9 mouse cellular contexts compared by ENCODE assay signal in the genomic region with DNA sequence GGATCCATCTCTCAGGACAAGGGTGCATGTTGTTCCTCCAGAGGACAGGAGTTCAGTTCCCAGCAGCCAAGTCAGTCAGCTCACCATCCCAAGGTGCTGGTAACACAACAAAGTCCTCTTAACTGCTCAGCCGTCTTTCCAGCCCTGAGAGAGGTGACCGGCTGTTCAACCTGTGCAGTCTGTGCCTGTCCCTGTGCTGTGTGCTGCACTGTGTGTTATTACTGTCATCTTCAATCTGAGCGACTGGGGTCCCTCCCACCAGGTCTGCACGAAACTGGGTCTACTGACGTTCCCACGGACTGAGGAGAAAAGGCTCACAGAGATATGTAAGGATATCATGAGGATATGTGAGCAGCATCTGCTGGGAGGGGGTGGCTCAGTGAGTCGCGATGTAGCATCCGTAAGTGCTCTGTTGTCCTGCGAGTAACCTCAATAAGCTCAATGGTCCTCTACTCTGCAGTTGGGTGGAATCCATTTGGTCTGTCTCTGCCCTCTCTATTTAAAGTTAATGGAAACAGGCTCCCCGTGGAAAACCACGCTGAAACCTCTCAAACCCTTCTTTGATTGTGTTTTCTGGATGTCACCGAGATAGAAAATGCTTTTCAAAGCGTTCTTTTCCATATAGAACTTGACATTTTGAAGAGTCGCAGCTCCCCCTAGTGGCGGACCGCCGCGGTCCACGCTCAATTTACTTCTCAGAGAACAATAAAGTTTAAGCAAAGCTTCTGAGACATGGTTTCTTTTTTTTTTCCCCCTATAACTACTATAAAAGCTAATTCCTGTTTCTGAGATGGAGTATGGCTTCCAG.
DNase-seq lines count a peak whose midpoint lies in the region; ATAC-seq and TF ChIP-seq lines count a peak whose summit lies in the region.
"Had no signal": no experiment of that assay in that cellular context is flagged by ENCODE, and none has a peak within 500 bp of the region (broad histone marks: within the 10 kb centered on the region; RNA-seq: fewer than 3 reads in every experiment).

No protein-coding gene starts in this region.

- no peaks in the 10 kb centered on the region for H3K9me3 ChIP-seq in hindbrain, embryonic 13.5 days
- H3K9me3 ChIP-seq in midbrain, embryonic 12.5 days: no peaks in the 10 kb centered on the region
- H3K9me3 ChIP-seq in stomach, postnatal 0 days (ENCODE audit: control insufficient read depth, low read length): no peaks in the 10 kb centered on the region

- H3K4me2 ChIP-seq in hindbrain, embryonic 13.5 days: peak overlapping the region; percentile 44
- peak overlapping the region; percentile 38 for H3K4me2 ChIP-seq in midbrain, embryonic 12.5 days (replicated peaks)
- peak overlapping the region; percentile 37 for H3K4me2 ChIP-seq in stomach, postnatal 0 days (replicated peaks; ENCODE audit: low read depth)

- TF ChIP-seq CTCF in bone marrow macrophage, adult 2 months (IDR thresholded peaks at IDR 0.05; ENCODE audit: low read depth, low read length): peak; percentile 95
- TF ChIP-seq CTCF in embryonic fibroblast, embryonic 13.5 days (IDR thresholded peaks at IDR 0.05; ENCODE audit: borderline replicate concordance, insufficient read depth, low read length): peak; percentile 53
- TF ChIP-seq CTCF in stomach, postnatal 0 days (IDR thresholded peaks at IDR 0.05; ENCODE audit: low read depth): peak; percentile 85

- no peak for TF ChIP-seq POLR2A in bone marrow macrophage, adult 2 months (IDR thresholded peaks at IDR 0.05; ENCODE audit: borderline replicate concordance, low read depth, low read length)
- TF ChIP-seq POLR2A in embryonic fibroblast, embryonic 13.5 days (IDR thresholded peaks at IDR 0.05; ENCODE audit: low read depth, low read length): no peak

- H3K4me3 ChIP-seq in bone marrow macrophage, adult 2 months (ENCODE audit: insufficient read depth, low read length): no peak overlapping the region
- no peak overlapping the region for H3K4me3 ChIP-seq in embryonic fibroblast, embryonic 13.5 days (ENCODE audit: insufficient read depth, low read length)
- H3K4me3 ChIP-seq in hindbrain, embryonic 13.5 days: peak overlapping the region; percentile 22
- H3K4me3 ChIP-seq in midbrain, embryonic 12.5 days: no peak overlapping the region
- no peak overlapping the region for H3K4me3 ChIP-seq in stomach, postnatal 0 days (ENCODE audit: low read depth, low read length)
- H3K4me3 ChIP-seq: erythroblast, embryonic 14.5 days had no signal

- no peaks in the 10 kb centered on the region for H3K36me3 ChIP-seq in hindbrain, embryonic 13.5 days
- no peaks in the 10 kb centered on the region for H3K36me3 ChIP-seq in midbrain, embryonic 12.5 days
- H3K36me3 ChIP-seq in stomach, postnatal 0 days (ENCODE audit: control insufficient read depth, insufficient read depth, low read length): no peaks in the 10 kb centered on the region

- no peak for TF ChIP-seq EP300 in stomach, postnatal 0 days (optimal IDR thresholded peaks at IDR 0.05)

- DNase-seq in kidney, adult 18-20 months: peak; percentile 37
- no peak for DNase-seq in kidney, adult 11 months
- peak; percentile 56 to 70 for DNase-seq in left cerebral cortex, postnatal 10 days (ENCODE audit: extremely low spot score in 1 of 2, low spot score in 2 of 2)
- peak; percentile 67 for DNase-seq in stomach, postnatal 0 days (ENCODE audit: low spot score)

- H3K9ac ChIP-seq in hindbrain, embryonic 13.5 days: peak overlapping the region; percentile 9; the same call in 1 of the 2 replicates
- no peak overlapping the region for H3K9ac ChIP-seq in midbrain, embryonic 12.5 days (replicated peaks)
- H3K9ac ChIP-seq in stomach, postnatal 0 days (ENCODE audit: low read length): no peak overlapping the region

- ATAC-seq in hindbrain, embryonic 13.5 days (ENCODE audit: low FRiP score): peak; percentile 81
- ATAC-seq in midbrain, embryonic 12.5 days (ENCODE audit: low FRiP score, low read depth): peak; percentile 47; the same call in 1 of the 2 replicates
- ATAC-seq in stomach, postnatal 0 days (ENCODE audit: low FRiP score, low TSS enrichment): no peak

- H3K4me1 ChIP-seq in bone marrow macrophage, adult 2 months (ENCODE audit: control insufficient read depth, insufficient read depth, low read length): 0 out of 2 replicates have a peak, but pooled peaks cover 2% of the 10 kb centered on the region
- peaks cover 3% of the 10 kb centered on the region; the same call in 1 of the 2 replicates for H3K4me1 ChIP-seq in embryonic fibroblast, embryonic 13.5 days (ENCODE audit: control insufficient read depth, insufficient read depth, low read length)
- H3K4me1 ChIP-seq in hindbrain, embryonic 13.5 days (replicated peaks): peaks cover 5% of the 10 kb centered on the region; the same call in 1 of the 2 replicates
- H3K4me1 ChIP-seq in midbrain, embryonic 12.5 days: no peaks in the 10 kb centered on the region; the same call in 1 of the 2 replicates
- H3K4me1 ChIP-seq in stomach, postnatal 0 days (replicated peaks; ENCODE audit: control insufficient read depth, insufficient read depth): no peaks in the 10 kb centered on the region

- intact Hi-C loops in left cerebral cortex, postnatal 10 days (cut with DNase I): loop anchor here (2.0 kb wide), 1 partner anchor 1561 kb away; no protein-coding TSS in a partner anchor

- no peak overlapping the region for H3K27ac ChIP-seq in bone marrow macrophage, adult 2 months (ENCODE audit: insufficient read depth, low read depth, low read length)
- H3K27ac ChIP-seq in embryonic fibroblast, embryonic 13.5 days (ENCODE audit: insufficient read depth, low read length): no peak overlapping the region
- H3K27ac ChIP-seq in hindbrain, embryonic 13.5 days: no peak overlapping the region
- H3K27ac ChIP-seq in midbrain, embryonic 12.5 days (replicated peaks): 0 out of 2 replicates have a peak overlapping the region, but pooled peaks have one; percentile 7
- H3K27ac ChIP-seq in stomach, postnatal 0 days (replicated peaks): no peak overlapping the region

- 29% methylated on average over 20 of the region's 20 CpGs for WGBS in hindbrain, embryonic 13.5 days
- 34% methylated on average over 20 of the region's 20 CpGs for WGBS in midbrain, embryonic 12.5 days
- 29% methylated on average over 20 of the region's 20 CpGs for WGBS in stomach, postnatal 0 days

- H3K27me3 ChIP-seq in hindbrain, embryonic 13.5 days: no peaks in the 10 kb centered on the region
- no peaks in the 10 kb centered on the region for H3K27me3 ChIP-seq in midbrain, embryonic 12.5 days
- H3K27me3 ChIP-seq in stomach, postnatal 0 days (ENCODE audit: control insufficient read depth, insufficient read depth, low read length): no peaks in the 10 kb centered on the region
